Mouse (Mus musculus): Measurements from ENCODE around the gene Specc1. TPM values are rescaled to one million over a fixed set of nuclear protein-coding genes. Genes with fewer than 3 reads are reported as not detected.

The Specc1 gene
- total RNA-seq, 2 experiments from 2014 or later: 38.6 to 39.0 TPM

GRCm38 (mm10) chr11:62087051-62087450, 130.5 kb downstream of the Specc1 start:
- DNase-seq (ENCODE audit: low spot score in 2 of 2): no peak

GRCm38 (mm10) chr11:62088651-62089050, 132.1 kb downstream of the Specc1 start:
- DNase-seq (ENCODE audit: low spot score in 2 of 2): no peak

DNA sequence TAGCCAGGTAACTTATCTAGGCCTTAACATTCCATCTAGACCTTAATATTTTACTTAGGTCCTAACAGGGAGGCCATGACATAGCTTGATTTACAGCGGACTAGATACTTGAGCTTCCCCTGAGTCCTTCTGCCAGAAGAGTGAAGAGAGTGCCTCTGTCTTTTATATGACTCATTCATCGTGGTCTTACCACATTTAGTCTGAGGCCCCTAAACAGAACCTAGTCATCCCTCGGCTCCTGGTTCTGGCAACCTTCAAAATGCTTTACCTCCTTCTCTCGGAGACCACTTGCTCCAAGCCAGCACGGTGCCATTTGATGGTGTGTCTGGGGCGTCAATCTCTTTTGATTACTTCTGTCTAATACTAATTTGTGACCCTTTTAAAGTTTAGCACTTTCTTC, 133.8 kb downstream of the Specc1 start:
- no peak for DNase-seq (ENCODE audit: low spot score in 2 of 2)

DNA sequence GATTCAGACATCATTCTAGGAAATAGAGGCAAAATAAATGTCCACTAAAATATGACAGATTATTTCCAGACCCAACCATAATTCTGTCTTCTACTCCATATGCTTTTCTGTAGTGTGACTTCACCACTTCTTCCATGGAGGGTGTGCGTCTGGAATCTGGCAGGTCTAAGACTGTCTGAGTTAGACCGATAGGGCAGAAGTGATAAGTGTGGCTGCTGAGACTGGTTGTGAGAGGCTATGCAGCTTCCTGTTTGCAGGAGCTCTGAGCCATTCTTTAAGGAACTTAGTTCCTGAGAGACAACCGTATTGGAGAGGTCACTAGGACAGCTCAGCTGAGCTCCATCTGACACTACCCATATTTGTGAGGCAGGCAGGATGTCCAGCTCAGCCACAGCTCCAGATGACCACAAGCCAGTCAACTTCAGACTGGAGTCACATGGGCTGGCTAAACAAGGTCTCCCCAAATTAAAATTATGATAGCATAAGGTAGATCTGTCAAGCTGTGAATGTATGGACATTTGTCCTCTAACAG, 146.9 kb downstream of the Specc1 start:
- DNase-seq (ENCODE audit: low spot score in 2 of 2): no peak

- DNase-seq (ENCODE audit: low spot score in 2 of 2): peak; percentile 38 to 56
These were observed 149.9 kb downstream of the Specc1 start for GRCm38 (mm10) chr11:62106401-62106871.

- no peak for DNase-seq (ENCODE audit: low spot score in 2 of 2)
These were observed 150.8 kb downstream of the Specc1 start for GRCm38 (mm10) chr11:62107272-62107836.

GRCm38 (mm10) chr11:62118561-62118960, 162.0 kb downstream of the Specc1 start:
- DNase-seq (ENCODE audit: low spot score in 2 of 2): no peak

DNA sequence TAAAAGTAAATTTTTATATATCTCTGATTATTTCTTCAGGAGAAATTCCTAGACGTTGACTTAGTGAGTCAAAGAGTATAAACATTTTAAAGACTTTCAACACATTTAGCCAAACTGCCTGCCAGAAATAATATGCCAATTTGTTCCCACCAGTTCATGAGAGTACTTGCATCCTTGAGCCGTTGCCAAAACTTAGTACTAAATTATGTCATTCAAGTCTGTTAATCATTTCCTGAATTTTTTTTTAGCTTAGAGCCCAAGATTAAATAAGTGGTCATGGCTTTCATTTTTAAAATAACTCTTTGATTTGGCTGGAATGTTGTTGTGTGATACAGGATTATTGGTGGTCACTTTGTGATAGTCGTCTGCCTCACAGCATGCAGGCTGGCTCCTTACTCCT, 163.3 kb downstream of the Specc1 start:
- DNase-seq (ENCODE audit: low spot score in 2 of 2): no peak

- DNase-seq (ENCODE audit: low spot score in 2 of 2): no peak
These were observed 164.8 kb downstream of the Specc1 start for GRCm38 (mm10) chr11:62121365-62121764.

DNA sequence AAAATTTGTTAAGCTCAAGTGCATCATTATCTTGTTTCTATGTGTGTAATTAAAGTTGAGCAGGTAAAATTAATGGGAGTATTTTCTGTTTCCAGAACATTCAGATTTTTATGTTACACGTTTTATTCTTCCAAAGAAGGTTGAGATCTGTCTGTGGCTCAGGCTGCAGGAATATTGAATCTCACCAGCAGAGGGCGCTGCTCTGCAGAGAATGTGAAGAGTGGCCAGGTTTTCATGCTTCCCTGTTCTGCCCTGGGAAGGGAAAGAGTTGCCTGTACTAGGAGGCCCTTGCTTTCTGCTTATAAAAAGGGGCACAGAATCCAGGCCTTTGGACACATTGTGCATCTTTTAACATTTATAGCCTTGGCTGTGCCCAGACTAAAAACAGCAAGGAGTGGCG, 171.1 kb downstream of the Specc1 start:
- peak; percentile 93 to 94 for DNase-seq (ENCODE audit: low spot score in 2 of 2)

DNA sequence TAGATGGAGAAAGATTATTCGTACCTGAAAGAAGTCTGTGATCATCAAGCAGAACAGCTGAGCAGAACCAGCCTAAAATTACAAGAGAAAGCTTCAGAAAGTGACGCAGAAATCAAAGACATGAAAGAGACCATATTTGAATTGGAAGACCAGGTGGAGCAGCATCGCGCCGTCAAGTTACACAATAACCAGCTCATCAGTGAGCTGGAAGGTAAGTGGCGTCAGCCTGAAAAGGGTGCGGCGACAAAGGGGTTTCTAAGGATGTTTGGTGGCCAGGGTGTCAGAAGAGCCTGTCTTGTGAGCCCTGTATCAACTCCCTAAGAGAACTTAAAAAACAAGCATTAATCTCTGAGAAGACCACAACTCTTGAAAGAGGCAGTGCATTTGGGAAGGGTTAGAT, 171.6 kb downstream of the Specc1 start:
- no peak for DNase-seq (ENCODE audit: low spot score in 2 of 2)

GRCm38 (mm10) chr11:62130191-62130590, 173.6 kb downstream of the Specc1 start:
- DNase-seq (ENCODE audit: low spot score in 2 of 2): no peak

- no peak for DNase-seq (ENCODE audit: low spot score in 2 of 2)
These were observed 174.2 kb downstream of the Specc1 start for GRCm38 (mm10) chr11:62130685-62131295.

DNA sequence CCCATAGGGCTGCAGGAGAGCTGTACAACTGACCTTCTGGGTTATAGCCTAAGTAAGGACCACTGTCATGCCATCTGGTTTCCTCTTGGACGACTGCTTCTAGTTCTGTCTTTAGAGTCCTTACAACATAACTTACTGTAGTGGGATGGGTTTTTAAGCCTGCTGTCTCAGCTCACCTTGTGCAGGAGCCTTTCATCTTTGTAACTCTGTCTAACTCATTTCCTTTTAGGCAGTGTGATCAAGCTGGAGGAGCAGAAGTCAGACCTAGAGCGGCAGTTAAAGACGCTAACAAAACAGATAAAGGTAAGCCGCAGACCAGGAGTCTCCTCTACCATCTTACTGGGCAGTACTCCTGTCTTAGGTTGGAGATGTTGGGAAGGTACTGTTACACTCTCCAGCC, 175.0 kb downstream of the Specc1 start:
- no peak for DNase-seq (ENCODE audit: low spot score in 2 of 2)

GRCm38 (mm10) chr11:62134191-62134590, 177.6 kb downstream of the Specc1 start:
- no peak for DNase-seq (ENCODE audit: low spot score in 2 of 2)

DNA sequence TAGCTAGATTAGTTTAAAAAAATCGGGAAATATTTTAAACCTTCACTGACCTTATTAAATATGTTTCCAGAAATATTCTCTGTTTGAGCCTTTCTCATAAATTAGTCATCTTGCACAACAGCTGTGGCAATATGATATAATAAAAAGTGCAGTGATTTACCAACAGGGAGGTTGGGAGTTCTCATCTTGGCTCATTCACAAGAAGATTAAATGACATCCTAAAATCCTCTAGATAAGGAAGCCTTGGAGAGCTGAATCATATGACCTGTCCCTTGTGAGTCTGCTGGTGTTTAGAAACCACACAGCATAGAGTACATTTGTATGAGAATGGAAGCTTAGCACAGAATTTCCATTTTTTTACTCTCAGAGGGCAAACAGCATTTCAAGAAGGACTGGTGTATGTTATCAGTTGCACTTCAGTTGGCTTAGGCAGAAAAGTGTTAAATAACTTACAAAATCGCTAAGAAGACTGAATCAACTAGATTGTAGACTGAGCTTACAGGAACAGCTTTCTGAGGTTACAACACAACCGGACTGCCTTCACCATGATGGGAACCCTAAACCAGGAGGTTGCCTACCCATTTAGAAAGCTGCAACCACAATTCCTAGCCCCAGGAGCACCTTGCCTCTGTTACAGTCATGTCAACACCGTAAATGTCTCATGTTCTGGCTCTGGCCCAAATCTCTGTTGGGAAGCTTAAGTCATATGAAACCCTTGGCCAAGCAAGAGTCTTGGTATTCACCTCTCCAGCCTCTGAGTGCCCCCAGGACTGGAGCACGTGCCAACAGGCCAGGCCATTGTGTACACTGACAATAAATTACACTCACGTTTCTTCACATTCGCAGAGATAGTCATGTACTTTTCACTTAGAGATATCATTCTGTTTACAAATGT, 188.9 kb downstream of the Specc1 start:
- no peak for DNase-seq (ENCODE audit: low spot score in 2 of 2)

DNA sequence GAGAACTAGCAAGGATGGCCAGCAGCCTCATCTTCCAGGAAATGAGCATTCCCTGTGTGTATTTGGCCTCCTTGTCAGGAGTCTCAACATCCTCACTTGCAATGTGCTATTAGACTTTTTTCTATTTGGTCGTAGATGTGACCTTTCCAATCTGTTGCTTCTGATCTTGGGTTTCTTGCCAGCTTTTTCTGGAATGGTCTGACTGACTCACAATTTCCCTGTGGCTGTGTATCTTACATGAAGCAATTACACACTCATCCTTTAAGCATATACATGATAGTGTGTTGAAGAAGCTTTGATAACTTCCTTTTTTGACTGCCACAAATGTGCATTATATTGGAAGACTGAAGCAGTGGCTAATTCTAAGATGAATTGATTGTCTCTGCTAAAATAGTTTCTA, 190.1 kb downstream of the Specc1 start:
- DNase-seq (ENCODE audit: low spot score in 2 of 2): no peak

DNA sequence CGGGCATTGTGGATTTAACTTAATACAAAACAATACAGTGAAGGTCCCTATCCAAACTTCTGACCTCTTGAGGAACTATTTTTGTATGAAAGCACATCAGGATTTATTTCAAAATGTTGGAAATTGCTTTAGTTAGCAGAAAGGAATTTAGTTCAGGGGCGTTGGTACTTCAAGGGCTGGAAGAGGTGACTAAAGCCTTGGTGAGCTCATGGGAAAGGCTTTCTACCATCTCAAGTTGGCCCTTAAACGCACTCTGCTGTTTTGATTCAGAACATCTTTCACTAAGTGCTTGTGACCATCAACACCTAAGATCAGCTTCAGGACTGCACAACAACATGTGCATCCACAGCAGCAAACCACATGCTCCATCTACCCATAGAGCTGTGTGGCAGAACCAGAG, 191.5 kb downstream of the Specc1 start:
- no peak for DNase-seq (ENCODE audit: low spot score in 2 of 2)

GRCm38 (mm10) chr11:62148449-62148848, 191.9 kb downstream of the Specc1 start:
- DNase-seq (ENCODE audit: low spot score in 2 of 2): no peak

GRCm38 (mm10) chr11:62153057-62153456, 196.5 kb downstream of the Specc1 start:
- DNase-seq (ENCODE audit: low spot score in 2 of 2): no peak

DNA sequence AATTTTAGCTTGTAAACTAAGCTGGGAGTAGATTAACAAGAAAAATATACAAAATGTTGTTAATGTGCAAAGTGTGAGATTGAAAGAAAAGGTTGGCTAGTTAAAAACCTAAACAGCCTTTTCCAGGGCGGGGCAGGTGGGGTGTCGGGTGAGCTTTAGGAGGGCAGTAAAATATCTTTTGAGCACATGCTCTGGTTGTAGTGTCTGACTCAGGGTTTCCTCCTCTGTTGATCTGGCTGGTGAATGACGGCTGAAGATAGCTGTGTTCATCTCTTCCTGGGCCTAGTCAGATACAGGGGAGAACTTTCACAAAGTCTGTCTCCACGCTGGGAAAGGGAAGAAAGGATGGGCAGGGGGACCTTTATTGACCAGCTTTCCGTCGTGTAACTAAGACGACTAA, 203.2 kb downstream of the Specc1 start:
- DNase-seq (ENCODE audit: low spot score in 2 of 2): no peak

GRCm38 (mm10) chr11:62161450-62161849, 204.9 kb downstream of the Specc1 start:
- no peak for DNase-seq (ENCODE audit: low spot score in 2 of 2)

Measured in layer of hippocampus, postnatal 10 days (tissue).